Mouse (Mus musculus): ENCODE results near the gene Lars2. TPM values are rescaled to one million over a fixed set of nuclear protein-coding genes. Genes with fewer than 3 reads are reported as not detected.

Lars2 gene
- 1,300 and 1,359 TPM in 2 replicates for polyA plus RNA-seq (2015; fragmentation: Nextera tagmentation; extraction: Ambion mirVana)

GRCm38 (mm10) chr9:123366708-123367385 is at the start of gene Lars2:
Gene Lars2 (plus strand): TSS chr9:123366927.

GRCm38 (mm10) chr9:123478586-123479195 is 112.0 kb downstream of the Lars2 start, which contains the start of gene Limd1:
Gene Limd1 (plus strand): TSS chr9:123478706.

Other genes with a start within 250 kb of the Lars2 start
- gene Clec3b, start 216.0 kb upstream of the Lars2 start, polyA plus RNA-seq (2015; fragmentation: Nextera tagmentation; extraction: Ambion mirVana): 10.6 and 10.8 TPM in 2 replicates
- gene Cdcp1, start 150.9 kb upstream of the Lars2 start, polyA plus RNA-seq (2015; fragmentation: Nextera tagmentation; extraction: Ambion mirVana): 0.15 and 0.17 TPM in 2 replicates
- gene Tmem158, start 106.2 kb upstream of the Lars2 start, polyA plus RNA-seq (2015; fragmentation: Nextera tagmentation; extraction: Ambion mirVana): 53.6 and 72.9 TPM in 2 replicates
- gene Limd1, start 111.8 kb downstream of the Lars2 start, polyA plus RNA-seq (2015; fragmentation: Nextera tagmentation; extraction: Ambion mirVana): 9.2 and 11.0 TPM in 2 replicates
- 41.6 and 46.4 TPM in 2 replicates for gene Sacm1l, start 162.8 kb downstream of the Lars2 start, polyA plus RNA-seq (2015; fragmentation: Nextera tagmentation; extraction: Ambion mirVana)